Comparison of ENCODE assay signal across 11 mouse cellular contexts in the genomic region with DNA sequence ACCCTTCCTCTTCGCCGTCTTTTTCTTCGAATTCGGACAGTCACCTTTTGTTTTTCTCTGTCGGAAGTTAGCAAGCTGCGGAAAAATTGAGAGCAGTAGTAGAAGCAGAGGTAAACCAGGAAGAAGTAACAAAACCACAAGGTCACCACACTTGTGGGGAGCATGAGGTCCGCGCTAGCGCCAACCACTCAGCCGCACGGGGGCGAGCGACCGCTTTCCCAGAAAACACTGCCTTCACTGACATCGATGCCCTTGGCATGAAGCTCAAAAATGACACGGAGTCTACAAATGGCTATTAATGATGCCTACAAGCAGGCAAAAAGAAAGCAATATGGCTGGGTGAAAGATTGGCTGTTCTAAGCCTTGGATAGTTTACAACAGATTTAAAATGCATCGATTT. TPM values are rescaled to one million over a fixed set of nuclear protein-coding genes. Genes with fewer than 3 reads are reported as not detected.
DNase-seq lines count a peak whose midpoint lies in the region; ATAC-seq lines count a peak whose summit lies in the region.
"Had no signal": no experiment of that assay in that cellular context is flagged by ENCODE, and none has a peak within 500 bp of the region (broad histone marks: within the 10 kb centered on the region; RNA-seq: fewer than 3 reads in every experiment).

TSS of gene AC141477.1 (minus strand) at position 164 of the 400 bp plus-strand sequence.

- H3K4me2 ChIP-seq in forebrain, embryonic 14.5 days (ENCODE audit: low read length): no peak within 1 kb of the TSS
- H3K4me2 ChIP-seq in lung, embryonic 15.5 days: peak within 1 kb of the TSS; percentile 78
- peak within 1 kb of the TSS; percentile 84 for H3K4me2 ChIP-seq in liver, embryonic 15.5 days

- no peaks in the 10 kb centered on the region for H3K27me3 ChIP-seq in forebrain, embryonic 10.5 days (ENCODE audit: poor library complexity, severe bottlenecking)
- no peaks in the 10 kb centered on the region for H3K27me3 ChIP-seq in forebrain, embryonic 14.5 days (replicated peaks; ENCODE audit: control insufficient read depth, insufficient read depth, low read length)
- no peaks in the 10 kb centered on the region for H3K27me3 ChIP-seq in lung, embryonic 15.5 days
- no peaks in the 10 kb centered on the region for H3K27me3 ChIP-seq in liver, embryonic 15.5 days

- H3K4me1 ChIP-seq in forebrain, embryonic 10.5 days: peaks cover 22% of the 10 kb centered on the region
- H3K4me1 ChIP-seq in forebrain, embryonic 14.5 days (ENCODE audit: control insufficient read depth, insufficient read depth, low read length): peaks cover 14% of the 10 kb centered on the region; the same call in 1 of the 2 replicates
- peaks cover 17% of the 10 kb centered on the region for H3K4me1 ChIP-seq in lung, embryonic 15.5 days
- H3K4me1 ChIP-seq in liver, embryonic 15.5 days (replicated peaks): peaks cover 32% of the 10 kb centered on the region

- 94% methylated on average over 17 of the region's 17 CpGs for WGBS in forebrain, embryonic 10.5 days
- 95% methylated on average over 17 of the region's 17 CpGs for WGBS in forebrain, embryonic 14.5 days
- 93% methylated on average over 17 of the region's 17 CpGs for WGBS in lung, embryonic 15.5 days
- 88% methylated on average over 17 of the region's 17 CpGs for WGBS in liver, embryonic 15.5 days (ENCODE audit: insufficient replicate concordance)

- H3K36me3 ChIP-seq in forebrain, embryonic 10.5 days (replicated peaks): peaks cover 55% of the 10 kb centered on the region
- peaks cover 44% of the 10 kb centered on the region for H3K36me3 ChIP-seq in forebrain, embryonic 14.5 days (ENCODE audit: control insufficient read depth, insufficient read depth, low read length)
- peaks cover 46% of the 10 kb centered on the region for H3K36me3 ChIP-seq in lung, embryonic 15.5 days
- H3K36me3 ChIP-seq in liver, embryonic 15.5 days (replicated peaks): peaks cover 52% of the 10 kb centered on the region

- no peak for DNase-seq in forebrain, embryonic 10.5 days (ENCODE audit: extremely low spot score, low spot score)
- no peak for DNase-seq in forebrain, embryonic 14.5 days (ENCODE audit: low spot score)
- DNase-seq in lung, postnatal 4 days: no peak
- DNase-seq in ZHBTc4 (ENCODE audit: low read depth, low spot score): peak; percentile 43
- DNase-seq in adrenal gland, postnatal 25 days: no peak
- no peak for DNase-seq in kidney, postnatal 36 days
- DNase-seq: adrenal gland, adult 8-10 months; right cerebral cortex, postnatal 14 days had no signal

- H3K4me3 ChIP-seq in forebrain, embryonic 10.5 days: peak within 1 kb of the TSS; percentile 87
- H3K4me3 ChIP-seq in forebrain, embryonic 14.5 days (ENCODE audit: low read depth, low read length): no peak within 1 kb of the TSS
- peak within 1 kb of the TSS; percentile 91; the same call in 1 of the 2 replicates for H3K4me3 ChIP-seq in lung, embryonic 15.5 days
- H3K4me3 ChIP-seq in liver, embryonic 15.5 days (replicated peaks): peak within 1 kb of the TSS; percentile 81

- no peaks in the 10 kb centered on the region for H3K9me3 ChIP-seq in forebrain, embryonic 10.5 days
- H3K9me3 ChIP-seq in forebrain, embryonic 14.5 days (replicated peaks; ENCODE audit: control insufficient read depth, low read length): no peaks in the 10 kb centered on the region
- no peaks in the 10 kb centered on the region for H3K9me3 ChIP-seq in lung, embryonic 15.5 days
- H3K9me3 ChIP-seq in liver, embryonic 15.5 days (replicated peaks): no peaks in the 10 kb centered on the region

- no peak within 1 kb of the TSS for H3K27ac ChIP-seq in forebrain, embryonic 10.5 days
- H3K27ac ChIP-seq in forebrain, embryonic 14.5 days (ENCODE audit: low read depth, low read length): no peak within 1 kb of the TSS
- H3K27ac ChIP-seq in lung, embryonic 15.5 days: peak within 1 kb of the TSS; percentile 41; the same call in 1 of the 2 replicates
- no peak within 1 kb of the TSS for H3K27ac ChIP-seq in liver, embryonic 15.5 days (replicated peaks)

- no peak within 1 kb of the TSS for H3K9ac ChIP-seq in forebrain, embryonic 14.5 days (ENCODE audit: low read length)
- 0 out of 2 replicates have a peak within 1 kb of the TSS, but pooled peaks have one; percentile 85 for H3K9ac ChIP-seq in lung, embryonic 15.5 days
- H3K9ac ChIP-seq in liver, embryonic 15.5 days: 0 out of 2 replicates have a peak within 1 kb of the TSS, but pooled peaks have one; percentile 80

- no peak for ATAC-seq in forebrain, embryonic 14.5 days
- no peak for ATAC-seq in lung, embryonic 15.5 days (ENCODE audit: borderline replicate concordance, extremely low read depth, low FRiP score, low TSS enrichment)
- no peak for ATAC-seq in liver, embryonic 15.5 days (ENCODE audit: insufficient read depth)

RNA-seq across cellular contexts. Expression of gene AC141477.1, which starts in this region (rescaled TPM):
- not detected in 2 replicates for polyA plus RNA-seq in forebrain, embryonic 10.5 days (2016; fragmentation: Nextera tagmentation; extraction: Ambion mirVana)
- not detected in 2 replicates for polyA plus RNA-seq in forebrain, embryonic 14.5 days (2014; fragmentation: Nextera tagmentation; extraction: Ambion mirVana)
- 1.6 TPM in 1 of 2 replicates, not detected in the other for polyA plus RNA-seq in lung, embryonic 15.5 days (2015; fragmentation: Nextera tagmentation; extraction: Ambion mirVana)
- not detected in 2 replicates for polyA plus RNA-seq in liver, embryonic 15.5 days (2015; fragmentation: Nextera tagmentation; extraction: Ambion mirVana)
- total RNA-seq in adrenal gland, postnatal 25 days (2021): not detected in 2 replicates
- polyA plus RNA-seq: gonadal fat pad, adult 2 months had no signal
